Mouse (Mus musculus) hindbrain, postnatal 0 days (tissue): ENCODE data around the gene Aamp. TPM values are rescaled to one million over a fixed set of nuclear protein-coding genes. Genes with fewer than 3 reads are reported as not detected.
A peak's percentile ranks its signal among the peaks of the same experiment; 100 is the strongest.

Experiments used
- ATAC-seq: fragments of 200-750 bp; cut with Nextera tagmentation; 2 replicates; pipeline ENCODE4 v1.8.0; 2017; ENCODE audit warnings: mild to moderate bottlenecking, moderate TSS enrichment, moderate library complexity
- DNase-seq: peaks from one replicate; pipeline ENCODE4 v3.0.0-alpha.2; 2015; ENCODE audit warnings: low spot score
- H3K27ac ChIP-seq: fragments of 300-500 bp; sonication (generic); 2 replicates; pipeline ENCODE4 v1.5.1; 2014; ENCODE audit warnings: mild to moderate bottlenecking
- H3K27me3 ChIP-seq: fragments of 300-500 bp; sonication (generic); 2 replicates; pipeline ENCODE4 v1.6.1; 2014; ENCODE audit warnings: low read length, mixed read lengths; ENCODE audit not compliant: insufficient read depth
- H3K36me3 ChIP-seq: fragments of 300-500 bp; sonication (generic); 2 replicates; pipeline ENCODE4 v1.6.1; 2014; ENCODE audit warnings: low read length, mixed read lengths; ENCODE audit not compliant: insufficient read depth
- H3K4me1 ChIP-seq: fragments of 300-500 bp; sonication (generic); 2 replicates; pipeline ENCODE4 v1.6.1; 2014; ENCODE audit warnings: antibody characterized with exemption, low read length, mixed read lengths; ENCODE audit not compliant: insufficient read depth
- H3K4me2 ChIP-seq: fragments of 300-500 bp; sonication (generic); 2 replicates; pipeline ENCODE4 v1.6.1; 2014; ENCODE audit warnings: low read depth, mild to moderate bottlenecking, low read length, moderate library complexity, mixed read lengths
- H3K4me3 ChIP-seq: fragments of 300-500 bp; sonication (generic); 2 replicates; pipeline ENCODE4 v1.5.1; 2014; ENCODE audit warnings: low read length
- H3K9ac ChIP-seq: fragments of 300-500 bp; sonication (generic); replicated peaks from 2 replicates; pipeline ENCODE4 v1.6.1; 2014; ENCODE audit warnings: mild to moderate bottlenecking, low read length, moderate library complexity, mixed read lengths
- H3K9me3 ChIP-seq: fragments of 300-500 bp; sonication (generic); 2 replicates; pipeline ENCODE4 v1.6.1; 2016; ENCODE audit warnings: low read length, mixed read lengths
- CTCF ChIP-seq: IDR thresholded peaks from 2 replicates; pipeline ENCODE4 v1.5.1; 2016; ENCODE audit warnings: antibody characterized with exemption, control low read depth, low read depth
- WGBS: fragments of 180-500 bp; shearing (Covaris S2); extraction: QIAGEN DNeasy Blood & Tissue Kit; methylation state at CpG from one replicate; pipeline ENCODE4 v1.1.7; 2014; 5-methylcytosine and 5-hydroxymethylcytosine counted together
- polyA plus RNA-seq: library from polyadenylated mRNA; unstranded; fragments of >200 nt; fragmentation: Nextera tagmentation; extraction: Ambion mirVana; gene quantifications from 2 replicates; pipeline ENCODE4 v1.2.1, GENCODE M21; 2015
- total RNA-seq: library from RNA; depleted of rRNA; stranded (reverse); fragments of >200 nt; gene quantifications from 2 replicates; pipeline ENCODE4 v1.2.3, GENCODE M21; 2014

The Aamp gene
- total and polyA plus RNA-seq, 2 experiments from 2014 or later = 161 to 212 TPM

DNA sequence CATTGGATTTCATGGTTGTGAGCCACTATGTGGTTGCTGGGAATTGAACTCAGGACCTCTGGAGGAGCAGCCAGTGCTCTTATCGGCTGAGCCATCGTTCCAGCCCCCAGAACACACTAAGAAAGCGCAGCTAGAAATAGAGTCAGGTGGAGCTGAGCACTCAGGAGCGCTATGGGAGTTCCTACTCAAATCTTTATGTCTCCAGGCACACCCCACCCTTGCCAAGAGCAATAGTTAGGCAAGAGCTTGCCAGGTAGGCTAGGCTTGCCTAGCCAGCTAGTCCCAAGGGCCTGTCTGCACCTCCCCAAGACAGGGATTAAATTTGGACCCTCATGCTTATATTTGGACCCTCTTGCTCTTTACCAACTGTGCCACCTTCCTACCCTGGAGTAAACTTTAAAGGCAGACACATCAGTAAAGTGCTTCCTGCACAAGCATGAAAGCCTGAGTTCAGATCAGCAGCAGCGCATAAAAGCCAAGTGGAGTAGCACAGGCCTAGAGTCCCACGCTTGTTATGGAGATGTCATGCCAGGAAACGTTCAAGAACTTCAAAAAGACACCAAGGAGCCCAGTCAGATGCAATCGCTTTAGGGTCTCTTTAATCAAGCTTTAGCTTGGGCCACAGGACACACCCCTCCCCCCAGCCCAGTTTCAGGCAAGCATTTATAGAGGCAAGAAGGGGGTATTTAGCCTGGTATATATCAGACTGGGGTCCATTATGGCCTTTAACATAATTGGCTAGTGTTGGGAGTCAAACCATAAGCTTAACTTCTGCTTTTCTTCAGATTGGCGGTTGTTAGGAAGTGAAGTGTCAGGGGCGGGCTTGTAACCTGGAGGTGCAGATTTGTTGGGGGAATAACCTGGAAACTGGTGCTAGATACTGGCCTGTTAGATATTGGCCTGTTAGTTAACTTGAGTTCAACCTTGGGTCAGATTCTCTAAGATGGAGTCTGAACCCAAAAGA lies 23.7 kb upstream of the Aamp start:
- TF ChIP-seq CTCF = no peak
- no peaks in the 10 kb centered on the region for H3K9me3 ChIP-seq

DNA sequence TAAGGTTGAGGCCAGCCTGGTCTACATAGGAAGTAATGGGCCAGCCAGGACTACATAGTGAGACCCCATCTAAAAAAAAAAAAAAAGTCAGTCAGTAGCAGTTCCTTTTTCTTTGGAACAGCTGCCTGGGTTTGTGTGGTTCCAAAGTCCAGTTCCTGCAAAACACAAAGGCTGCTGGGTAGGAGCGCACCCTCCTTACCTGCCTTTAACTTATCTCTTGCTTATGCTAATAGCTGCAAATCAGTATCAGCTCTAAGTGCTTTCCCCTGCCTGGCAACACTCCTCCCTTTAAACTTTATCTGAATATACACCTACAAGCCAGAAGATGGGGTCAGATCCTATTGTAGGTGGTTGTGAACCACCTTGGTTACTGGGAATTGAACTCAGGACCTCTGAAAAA lies 22.6 kb upstream of the Aamp start:
- no peak overlapping the region for H3K4me2 ChIP-seq
- no peak overlapping the region for H3K4me3 ChIP-seq
- H3K9ac ChIP-seq = no peak overlapping the region
- H3K9me3 ChIP-seq = no peaks in the 10 kb centered on the region
- H3K27ac ChIP-seq = no peak overlapping the region
- no peaks in the 10 kb centered on the region for H3K27me3 ChIP-seq
- no peaks in the 10 kb centered on the region for H3K36me3 ChIP-seq
- H3K4me1 ChIP-seq = 0 out of 2 replicates have a peak, but pooled peaks cover 3% of the 10 kb centered on the region
- WGBS = 97% methylated on average over 1 of the region's 1 CpGs
- TF ChIP-seq CTCF = no peak
- ATAC-seq (no peak), DNase-seq (no peak)

More for the DNA sequence above, 23.7 kb upstream of the Aamp start:
- Histone ChIP-seq H3K36me3 (no peaks in the 10 kb centered on the region), H3K4me3 (no peak overlapping the region), H3K27ac (no peak overlapping the region), H3K9ac (no peak overlapping the region), H3K4me2 (no peak overlapping the region), H3K27me3 (no peaks in the 10 kb centered on the region), H3K4me1 (0 out of 2 replicates have a peak, but pooled peaks cover 3% of the 10 kb centered on the region)
- ATAC-seq (no peak), DNase-seq (no peak)
- 77% methylated on average over 10 of the region's 10 CpGs for WGBS

DNA sequence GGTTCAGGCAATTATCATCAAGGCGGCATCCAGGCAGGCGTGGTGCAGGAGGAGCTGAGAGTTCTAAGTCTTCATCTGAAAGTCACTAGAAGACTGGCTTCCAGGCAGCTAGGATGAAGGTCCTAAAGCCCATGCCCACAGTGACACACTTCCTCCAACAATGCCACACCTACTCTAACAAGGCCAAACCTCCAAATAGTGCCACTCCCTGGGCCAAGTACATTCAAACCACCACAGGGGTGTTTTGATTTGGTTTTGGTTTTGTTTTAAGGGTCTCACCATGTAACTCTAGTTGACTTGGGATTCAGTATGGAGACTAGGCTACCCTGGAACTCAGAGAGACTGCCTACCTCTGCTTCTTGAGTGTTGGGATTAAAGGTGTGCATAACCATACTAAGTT lies 21.0 kb upstream of the Aamp start, which contains the start of gene Tmbim1:
Gene Tmbim1 (minus strand): TSS at position 101 of the 400 bp plus-strand sequence.
- Histone ChIP-seq H3K9ac (no peak within 1 kb of the TSS), H3K4me3 (peak within 1 kb of the TSS; percentile 50), H3K4me1 (0 out of 2 replicates have a peak, but pooled peaks cover 3% of the 10 kb centered on the region), H3K4me2 (peak within 1 kb of the TSS; percentile 64), H3K27me3 (no peaks in the 10 kb centered on the region), H3K36me3 (no peaks in the 10 kb centered on the region), H3K27ac (0 out of 2 replicates have a peak within 1 kb of the TSS, but pooled peaks have one; percentile 75), H3K9me3 (no peaks in the 10 kb centered on the region)
- WGBS = 98% methylated on average over 2 of the region's 2 CpGs
- TF ChIP-seq CTCF = no peak
- DNase-seq (no peak), ATAC-seq (no peak)

DNA sequence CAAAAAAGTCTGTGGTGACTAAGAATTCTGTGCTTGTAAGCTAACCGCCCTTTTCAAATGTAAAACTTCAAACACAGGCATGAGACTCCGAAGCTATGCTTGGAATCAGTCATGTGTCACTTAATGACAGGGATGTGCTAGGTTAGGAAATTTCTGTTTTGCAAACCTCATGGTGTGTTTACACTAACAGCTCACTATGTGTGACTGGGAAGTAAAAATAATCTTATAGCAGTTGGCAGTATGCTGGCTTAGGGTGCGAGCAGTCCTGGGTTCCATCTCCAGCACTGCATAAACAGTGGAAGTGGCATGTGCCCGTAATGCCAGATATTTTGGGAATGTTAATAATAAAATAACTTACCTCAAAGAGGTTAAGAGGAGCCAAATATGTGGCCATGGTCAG lies 20.4 kb upstream of the Aamp start:
- H3K4me1 ChIP-seq = 0 out of 2 replicates have a peak, but pooled peaks cover 3% of the 10 kb centered on the region
- H3K36me3 ChIP-seq = no peaks in the 10 kb centered on the region
- no peak overlapping the region for H3K4me2 ChIP-seq
- no peak overlapping the region for H3K4me3 ChIP-seq
- no peak overlapping the region for H3K27ac ChIP-seq
- 80% methylated on average over 4 of the region's 4 CpGs for WGBS
- H3K9me3 ChIP-seq = no peaks in the 10 kb centered on the region
- no peak overlapping the region for H3K9ac ChIP-seq
- TF ChIP-seq CTCF = no peak
- no peak for ATAC-seq
- DNase-seq = no peak
- no peaks in the 10 kb centered on the region for H3K27me3 ChIP-seq

DNA sequence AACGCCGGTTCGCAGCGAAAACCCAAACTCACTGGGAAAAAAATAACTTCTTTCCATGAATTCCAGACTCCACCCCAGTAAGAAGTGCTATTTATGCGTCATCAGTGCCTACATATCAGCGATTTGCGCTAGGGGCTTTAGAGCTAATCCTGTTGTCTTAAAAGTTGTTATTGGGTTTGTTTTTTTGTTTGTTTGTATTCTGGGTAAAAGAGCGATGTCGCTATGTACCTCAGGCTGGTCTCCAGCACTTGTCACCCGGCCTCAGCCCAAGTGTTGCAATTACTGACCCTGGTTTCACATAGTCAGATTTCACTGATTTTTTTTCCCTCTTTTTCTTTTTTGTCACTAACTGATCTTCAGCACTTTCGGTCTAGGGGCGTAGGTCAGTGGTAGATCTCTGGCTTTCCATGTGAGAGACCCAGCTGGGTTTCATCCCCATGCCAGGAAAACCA lies 19.8 kb upstream of the Aamp start:
- peak overlapping the region; percentile 64 for H3K4me2 ChIP-seq
- peak overlapping the region; percentile 52 for H3K9ac ChIP-seq
- 0 out of 2 replicates have a peak, but pooled peaks cover 3% of the 10 kb centered on the region for H3K4me1 ChIP-seq
- no peak for DNase-seq
- H3K36me3 ChIP-seq = no peaks in the 10 kb centered on the region
- H3K9me3 ChIP-seq = no peaks in the 10 kb centered on the region
- 23% methylated on average over 12 of the region's 12 CpGs for WGBS
- H3K27ac ChIP-seq = peak overlapping the region; percentile 75
- ATAC-seq = no peak
- TF ChIP-seq CTCF = no peak
- no peaks in the 10 kb centered on the region for H3K27me3 ChIP-seq
- H3K4me3 ChIP-seq = peak overlapping the region; percentile 50

DNA sequence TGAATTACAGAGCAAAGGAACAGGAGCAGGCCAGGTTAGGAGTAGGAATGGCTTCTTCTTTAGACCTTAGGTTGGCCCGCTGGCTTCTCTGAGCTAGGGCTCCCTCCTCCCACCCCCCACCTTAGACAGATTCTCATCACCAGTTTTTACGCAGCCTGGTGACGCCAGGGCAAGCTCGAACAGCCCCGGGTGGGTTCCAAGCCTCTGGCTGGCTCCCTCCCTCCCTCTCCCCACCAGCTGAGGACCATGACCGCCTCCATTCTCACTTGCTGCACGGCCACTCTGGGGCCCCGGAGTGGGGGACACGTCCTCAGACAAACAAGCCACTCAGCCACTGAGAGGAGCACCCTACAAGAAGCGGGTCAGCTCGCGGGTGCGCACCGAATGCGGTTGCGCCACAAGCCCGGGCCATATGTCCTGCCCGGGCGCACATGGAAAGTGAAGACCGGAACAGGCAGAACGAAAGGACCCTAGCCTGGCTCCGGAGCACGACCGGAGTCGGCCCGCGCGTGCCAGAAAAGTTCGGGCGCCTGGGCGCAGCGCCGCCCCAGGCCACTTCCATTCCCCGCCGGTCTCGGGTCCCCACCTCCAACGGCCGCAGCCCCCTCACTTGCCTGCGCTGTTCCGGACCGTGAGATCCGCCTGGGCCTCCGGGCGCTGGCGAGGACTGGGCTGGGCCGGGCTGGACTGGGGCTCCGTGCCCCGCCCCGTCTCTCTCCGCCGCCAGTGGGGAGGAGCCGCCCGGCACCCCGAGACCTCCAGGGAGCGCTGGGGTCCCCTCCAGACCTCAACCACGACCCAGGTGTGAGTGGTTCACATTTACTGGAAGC lies 19.2 kb upstream of the Aamp start:
- peak overlapping the region; percentile 75 for H3K27ac ChIP-seq
- peak overlapping the region; percentile 50 for H3K4me3 ChIP-seq
- H3K4me2 ChIP-seq = peak overlapping the region; percentile 64
- DNase-seq (peak; percentile 49), ATAC-seq (peak; percentile 85)
- H3K9me3 ChIP-seq = no peaks in the 10 kb centered on the region
- H3K27me3 ChIP-seq = no peaks in the 10 kb centered on the region
- no peaks in the 10 kb centered on the region for H3K36me3 ChIP-seq
- H3K4me1 ChIP-seq = peaks cover 7% of the 10 kb centered on the region; the same call in 1 of the 2 replicates
- no peak for TF ChIP-seq CTCF
- peak overlapping the region; percentile 52 for H3K9ac ChIP-seq
- 4% methylated on average over 55 of the region's 56 CpGs for WGBS
